Mouse (Mus musculus): ENCODE results near the gene Homer2. TPM values are rescaled to one million over a fixed set of nuclear protein-coding genes. Genes with fewer than 3 reads are reported as not detected.

The Homer2 gene
- polyA plus RNA-seq, 1 experiment: 0.05 TPM

DNA sequence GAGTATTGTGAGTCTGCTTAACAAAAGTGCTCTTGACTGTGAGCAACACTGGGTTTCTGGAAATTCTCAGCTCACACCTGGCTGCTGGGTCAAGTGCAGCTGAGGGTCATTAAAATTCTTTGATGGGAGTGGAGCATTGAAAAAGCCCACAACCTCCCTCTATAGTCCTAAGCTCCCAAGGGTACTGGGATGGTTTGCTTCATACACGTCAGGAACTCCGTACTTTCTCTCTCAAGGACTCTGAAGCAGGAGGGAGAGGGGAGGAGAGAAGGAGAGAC, 19.3 kb upstream of the Homer2 start:
- Histone ChIP-seq H3K36me3 (ENCODE audit: control insufficient read depth, insufficient read depth) (no peaks in the 10 kb centered on the region), H3K79me2 (ENCODE audit: control insufficient read depth, insufficient read depth) (no peaks in the 10 kb centered on the region), H3K27me3 (ENCODE audit: control insufficient read depth, insufficient read depth, insufficient read length) (no peaks in the 10 kb centered on the region), H3K4me3 (ENCODE audit: insufficient read depth, poor library complexity, severe bottlenecking) (no peak overlapping the region), H3K79me3 (ENCODE audit: low read depth) (no peaks in the 10 kb centered on the region), H3ac (ENCODE audit: control insufficient read depth, insufficient read length, low read depth) (no peak overlapping the region)
- TF ChIP-seq MYOG (IDR thresholded peaks at IDR 0.05; ENCODE audit: control insufficient read depth, extremely low read depth, insufficient read length) (no peak), FOSL1 (IDR thresholded peaks at IDR 0.05; ENCODE audit: insufficient read depth, low read length, poor library complexity, severe bottlenecking) (no peak), MYOD1 (IDR thresholded peaks at IDR 0.05; ENCODE audit: control insufficient read depth, insufficient read length, low read depth) (no peak), CTCF (IDR thresholded peaks at IDR 0.05; ENCODE audit: control insufficient read depth, insufficient read depth, insufficient read length) (no peak), USF1 (IDR thresholded peaks at IDR 0.05; ENCODE audit: low read depth) (no peak), CEBPB (IDR thresholded peaks at IDR 0.05; ENCODE audit: low read depth) (no peak), MAX (IDR thresholded peaks at IDR 0.05) (no peak)

DNA sequence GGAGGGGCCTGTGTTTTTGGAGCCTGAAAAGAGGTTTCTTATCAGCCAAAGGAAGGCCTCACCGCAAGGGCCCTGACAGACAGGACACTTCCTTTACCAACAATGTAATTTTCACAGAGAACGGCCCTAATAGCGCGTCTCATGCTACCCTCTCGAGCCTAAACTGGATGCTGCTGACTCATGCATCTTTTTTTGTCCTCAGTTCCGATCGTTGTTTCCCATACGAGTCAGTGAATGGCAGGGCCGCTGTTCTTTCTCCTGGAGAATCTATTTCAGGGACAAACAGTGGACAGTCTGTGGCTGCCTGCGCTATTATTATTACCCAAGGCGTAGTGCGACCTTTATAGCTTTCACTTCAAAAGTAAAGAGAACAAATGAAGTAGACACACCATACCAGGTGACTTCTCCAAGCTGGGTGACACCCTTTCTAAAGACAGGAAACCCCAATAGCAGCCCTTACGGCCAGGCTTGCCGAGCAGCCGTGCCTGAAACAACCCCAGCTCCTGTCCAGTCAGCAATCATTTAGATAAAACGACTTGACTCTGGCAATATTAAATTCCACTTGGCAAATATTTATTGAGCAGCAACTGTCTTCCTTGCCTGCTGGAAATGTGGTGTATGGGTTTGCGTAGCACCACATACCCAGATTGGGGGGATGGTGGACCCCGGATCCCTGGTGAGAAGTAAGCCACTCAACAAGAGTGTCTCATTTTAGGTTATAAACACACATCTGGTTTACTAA, 18.8 kb upstream of the Homer2 start:
- H3K27me3 ChIP-seq (ENCODE audit: control insufficient read depth, insufficient read depth, insufficient read length): peaks cover 2% of the 10 kb centered on the region
- no peaks in the 10 kb centered on the region for H3K79me3 ChIP-seq (ENCODE audit: low read depth)
- no peaks in the 10 kb centered on the region for H3K36me3 ChIP-seq (ENCODE audit: control insufficient read depth, insufficient read depth)

DNA sequence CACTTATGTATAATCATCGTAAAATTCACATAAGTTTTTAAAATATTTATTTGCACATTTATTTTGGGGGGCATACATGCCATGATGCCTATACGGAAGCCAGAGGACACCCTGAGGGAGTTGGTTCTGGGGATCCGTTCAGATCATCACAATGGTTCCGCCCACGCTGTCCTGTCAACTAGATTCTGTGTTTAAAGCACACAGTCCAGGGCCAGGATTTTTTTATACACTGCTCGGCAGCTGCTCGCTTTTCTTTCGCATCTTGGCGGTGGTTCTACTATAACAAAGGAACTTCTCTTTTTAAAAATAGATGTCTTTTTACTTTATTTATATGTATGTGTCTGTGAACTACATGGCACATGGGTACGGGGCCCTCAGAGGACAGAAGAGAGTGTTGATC, 16.5 kb upstream of the Homer2 start:
- no peak for TF ChIP-seq CEBPB (IDR thresholded peaks at IDR 0.05; ENCODE audit: low read depth)
- H3K79me3 ChIP-seq (ENCODE audit: low read depth): no peaks in the 10 kb centered on the region
- H3K79me2 ChIP-seq (ENCODE audit: control insufficient read depth, insufficient read depth): no peaks in the 10 kb centered on the region
- H3K27me3 ChIP-seq (ENCODE audit: control insufficient read depth, insufficient read depth, insufficient read length): peaks cover 4% of the 10 kb centered on the region
- no peak overlapping the region for H3K4me3 ChIP-seq (ENCODE audit: insufficient read depth, poor library complexity, severe bottlenecking)
- H3ac ChIP-seq (ENCODE audit: control insufficient read depth, insufficient read length, low read depth): no peak overlapping the region
- H3K36me3 ChIP-seq (ENCODE audit: control insufficient read depth, insufficient read depth): no peaks in the 10 kb centered on the region

More for the DNA sequence above, 18.8 kb upstream of the Homer2 start:
- H3K4me3 ChIP-seq (ENCODE audit: insufficient read depth, poor library complexity, severe bottlenecking): no peak overlapping the region
- H3K79me2 ChIP-seq (ENCODE audit: control insufficient read depth, insufficient read depth): no peaks in the 10 kb centered on the region
- TF ChIP-seq MAX (IDR thresholded peaks at IDR 0.05) (no peak), CTCF (IDR thresholded peaks at IDR 0.05; ENCODE audit: control insufficient read depth, insufficient read depth, insufficient read length) (no peak), USF1 (IDR thresholded peaks at IDR 0.05; ENCODE audit: low read depth) (no peak), MYOD1 (IDR thresholded peaks at IDR 0.05; ENCODE audit: control insufficient read depth, insufficient read length, low read depth) (no peak), FOSL1 (IDR thresholded peaks at IDR 0.05; ENCODE audit: insufficient read depth, low read length, poor library complexity, severe bottlenecking) (no peak), MYOG (IDR thresholded peaks at IDR 0.05; ENCODE audit: control insufficient read depth, extremely low read depth, insufficient read length) (no peak), CEBPB (IDR thresholded peaks at IDR 0.05; ENCODE audit: low read depth) (no peak)
- no peak overlapping the region for H3ac ChIP-seq (ENCODE audit: control insufficient read depth, insufficient read length, low read depth)

DNA sequence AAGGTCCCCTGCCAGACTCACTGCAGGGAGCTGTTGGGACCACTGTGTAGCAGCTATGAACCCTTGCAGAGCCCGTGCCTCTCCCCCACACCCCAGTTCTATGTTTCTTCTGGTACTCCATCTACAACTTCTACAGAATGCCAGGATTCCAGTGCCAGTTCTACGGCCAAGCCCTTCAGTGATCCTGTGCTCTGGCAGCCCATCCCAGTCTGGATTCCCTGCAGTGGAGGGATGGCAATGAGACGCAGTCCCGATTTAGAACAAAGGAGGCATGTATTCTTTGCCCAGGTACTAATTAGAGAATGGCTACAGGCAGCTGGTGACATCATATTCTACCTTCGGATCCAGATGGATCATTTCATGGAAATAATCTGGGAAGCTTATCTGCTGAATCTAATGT, 13.9 kb upstream of the Homer2 start:
- no peaks in the 10 kb centered on the region for H3K36me3 ChIP-seq (ENCODE audit: control insufficient read depth, insufficient read depth)
- H3K79me2 ChIP-seq (ENCODE audit: control insufficient read depth, insufficient read depth): no peaks in the 10 kb centered on the region
- H3ac ChIP-seq (ENCODE audit: control insufficient read depth, insufficient read length, low read depth): no peak overlapping the region
- no peak for TF ChIP-seq FOSL1 (IDR thresholded peaks at IDR 0.05; ENCODE audit: insufficient read depth, low read length, poor library complexity, severe bottlenecking)
- no peak for TF ChIP-seq CTCF (IDR thresholded peaks at IDR 0.05; ENCODE audit: control insufficient read depth, insufficient read depth, insufficient read length)
- TF ChIP-seq CEBPB (IDR thresholded peaks at IDR 0.05; ENCODE audit: low read depth): no peak
- TF ChIP-seq MYOD1 (IDR thresholded peaks at IDR 0.05; ENCODE audit: control insufficient read depth, insufficient read length, low read depth): no peak
- no peak for TF ChIP-seq USF1 (IDR thresholded peaks at IDR 0.05; ENCODE audit: low read depth)
- no peak for TF ChIP-seq MYOG (IDR thresholded peaks at IDR 0.05; ENCODE audit: control insufficient read depth, extremely low read depth, insufficient read length)
- no peak for TF ChIP-seq MAX (IDR thresholded peaks at IDR 0.05)
- peaks cover 4% of the 10 kb centered on the region for H3K27me3 ChIP-seq (ENCODE audit: control insufficient read depth, insufficient read depth, insufficient read length)
- H3K79me3 ChIP-seq (ENCODE audit: low read depth): no peaks in the 10 kb centered on the region
- no peak overlapping the region for H3K4me3 ChIP-seq (ENCODE audit: insufficient read depth, poor library complexity, severe bottlenecking)

DNA sequence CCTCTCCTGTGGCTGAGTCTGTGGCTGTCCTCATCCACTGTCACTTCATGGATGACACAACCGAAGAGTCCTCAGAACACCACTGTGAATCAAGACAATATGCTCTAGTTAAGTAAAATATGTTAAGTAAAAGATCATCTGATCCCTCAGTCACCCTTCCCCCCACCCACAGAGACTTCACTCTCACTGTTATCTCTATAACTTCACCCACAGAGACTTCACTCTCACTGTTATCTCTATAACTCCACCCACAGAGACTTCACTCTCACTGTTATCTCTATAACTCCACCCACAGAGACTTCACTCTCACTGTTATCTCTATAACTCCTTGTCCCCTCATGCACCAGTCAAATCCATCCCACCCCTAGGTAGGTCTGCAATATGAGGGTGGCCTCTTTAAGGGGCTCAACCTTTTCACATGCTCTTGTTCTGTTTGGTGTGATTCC, 11.9 kb upstream of the Homer2 start:
- no peaks in the 10 kb centered on the region for H3K36me3 ChIP-seq (ENCODE audit: control insufficient read depth, insufficient read depth)
- peaks cover 4% of the 10 kb centered on the region for H3K27me3 ChIP-seq (ENCODE audit: control insufficient read depth, insufficient read depth, insufficient read length)
- H3K79me3 ChIP-seq (ENCODE audit: low read depth): no peaks in the 10 kb centered on the region
- TF ChIP-seq USF1 (IDR thresholded peaks at IDR 0.05; ENCODE audit: low read depth) (no peak), MYOD1 (IDR thresholded peaks at IDR 0.05; ENCODE audit: control insufficient read depth, insufficient read length, low read depth) (no peak), MAX (IDR thresholded peaks at IDR 0.05) (no peak), CTCF (IDR thresholded peaks at IDR 0.05; ENCODE audit: control insufficient read depth, insufficient read depth, insufficient read length) (no peak), FOSL1 (IDR thresholded peaks at IDR 0.05; ENCODE audit: insufficient read depth, low read length, poor library complexity, severe bottlenecking) (no peak), MYOG (IDR thresholded peaks at IDR 0.05; ENCODE audit: control insufficient read depth, extremely low read depth, insufficient read length) (no peak), CEBPB (IDR thresholded peaks at IDR 0.05; ENCODE audit: low read depth) (no peak)
- H3K4me3 ChIP-seq (ENCODE audit: insufficient read depth, poor library complexity, severe bottlenecking): no peak overlapping the region
- no peaks in the 10 kb centered on the region for H3K79me2 ChIP-seq (ENCODE audit: control insufficient read depth, insufficient read depth)
- no peak overlapping the region for H3ac ChIP-seq (ENCODE audit: control insufficient read depth, insufficient read length, low read depth)

DNA sequence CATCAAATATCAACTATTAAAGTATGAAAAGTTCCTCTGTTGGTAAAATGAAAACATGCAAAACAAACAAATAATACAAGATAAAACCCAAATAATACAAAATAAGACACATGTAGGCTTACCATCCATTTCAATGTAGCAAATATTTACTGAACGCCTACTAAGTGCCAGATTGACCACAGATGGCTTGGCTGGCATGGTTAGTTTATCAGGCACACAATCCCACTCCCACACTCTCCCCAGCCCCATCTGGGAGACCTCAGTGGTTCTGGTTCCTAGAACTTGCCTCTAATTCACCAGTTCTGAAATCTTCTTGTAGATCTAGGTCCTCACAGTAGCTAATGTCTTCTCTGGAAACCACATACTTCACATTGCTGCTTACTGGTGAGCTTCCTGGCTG, 11.3 kb upstream of the Homer2 start:
- H3K79me3 ChIP-seq (ENCODE audit: low read depth): no peaks in the 10 kb centered on the region
- H3K36me3 ChIP-seq (ENCODE audit: control insufficient read depth, insufficient read depth): no peaks in the 10 kb centered on the region
- no peak overlapping the region for H3ac ChIP-seq (ENCODE audit: control insufficient read depth, insufficient read length, low read depth)
- H3K27me3 ChIP-seq (ENCODE audit: control insufficient read depth, insufficient read depth, insufficient read length): peaks cover 4% of the 10 kb centered on the region
- TF ChIP-seq MYOD1 (IDR thresholded peaks at IDR 0.05; ENCODE audit: control insufficient read depth, insufficient read length, low read depth): no peak
- H3K4me3 ChIP-seq (ENCODE audit: insufficient read depth, poor library complexity, severe bottlenecking): no peak overlapping the region
- H3K79me2 ChIP-seq (ENCODE audit: control insufficient read depth, insufficient read depth): no peaks in the 10 kb centered on the region
